Mouse (Mus musculus) stomach, postnatal 0 days (tissue): ENCODE data around the gene Ppp5c.

ENCODE experiments used
- CTCF ChIP-seq: IDR thresholded peaks from 2 replicates; pipeline ENCODE4 v1.5.1; 2016; ENCODE audit warnings: antibody characterized with exemption, low read depth, mild to moderate bottlenecking, moderate library complexity
- EP300 ChIP-seq: optimal IDR thresholded peaks from 2 replicates; pipeline ENCODE3; 2016; ENCODE audit warnings: antibody characterized with exemption

DNA sequence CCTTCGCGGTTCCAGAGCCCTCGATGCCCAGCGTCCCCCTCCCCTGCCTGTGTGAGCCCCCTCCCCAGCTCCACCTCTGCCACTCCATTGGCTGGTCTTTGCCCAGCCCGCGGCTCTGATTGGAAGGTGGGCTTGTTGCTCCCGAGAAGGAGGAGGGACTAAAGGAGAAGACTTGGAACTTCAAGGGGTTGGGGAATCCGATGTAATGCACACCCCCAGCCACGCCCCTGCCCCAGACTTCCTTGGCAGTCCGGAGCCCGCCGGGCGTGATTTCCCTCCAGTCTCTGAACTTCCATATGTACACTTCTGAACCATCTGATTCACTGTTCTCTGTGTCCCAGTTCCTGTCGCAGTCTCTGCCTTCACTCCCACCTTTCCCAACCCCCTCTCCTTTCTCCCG, 34.7 kb upstream of the Ppp5c start, which contains the start of gene Hif3a:
- TF ChIP-seq CTCF: no peak
- TF ChIP-seq EP300: no peak
